Mouse (Mus musculus): ENCODE results near the gene Tnfrsf9.

Gene Tnfrsf9

DNA sequence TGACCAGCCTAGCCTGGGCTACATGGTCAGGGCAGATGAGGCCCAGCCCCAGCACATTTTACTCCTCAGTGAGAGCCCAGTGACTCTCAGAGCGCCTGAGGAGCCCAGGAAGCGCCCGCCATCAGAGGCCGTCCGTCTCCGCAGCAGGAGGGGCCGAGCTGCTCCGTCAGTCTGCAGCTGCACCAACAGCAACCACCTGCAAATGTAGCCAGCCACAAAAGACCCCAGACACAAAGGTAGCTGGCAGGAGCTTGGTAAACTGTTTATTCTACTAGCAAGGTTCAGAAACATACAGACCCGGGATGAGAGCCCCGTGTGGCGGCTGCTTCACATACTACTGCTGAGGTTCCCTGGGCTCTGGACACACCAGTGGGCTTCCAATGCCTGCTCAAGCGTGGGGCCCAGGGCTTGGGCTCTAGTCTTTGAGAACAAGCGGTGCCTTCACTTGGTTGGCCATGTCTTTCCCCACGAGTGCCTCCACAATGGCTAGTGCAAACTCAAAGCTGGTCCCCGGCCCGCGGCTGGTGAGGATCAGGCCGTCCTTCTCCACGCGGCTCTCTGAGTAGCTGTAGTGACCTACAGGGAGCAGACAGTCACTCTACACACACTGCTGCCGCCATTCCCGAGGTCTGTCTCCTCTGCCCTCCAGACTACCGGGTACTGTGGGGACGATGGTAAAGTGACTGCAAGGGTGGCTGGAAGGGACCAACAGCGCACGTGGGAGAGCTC, 17.3 kb upstream of the Tnfrsf9 start:
- no peak for DNase-seq

- peak; percentile 74 for DNase-seq
Measured at GRCm38 (mm10) chr4:150898716-150899365, 15.5 kb upstream of the Tnfrsf9 start.

- peak; percentile 49 for DNase-seq
Measured at GRCm38 (mm10) chr4:150900486-150900885, 13.9 kb upstream of the Tnfrsf9 start.

DNA sequence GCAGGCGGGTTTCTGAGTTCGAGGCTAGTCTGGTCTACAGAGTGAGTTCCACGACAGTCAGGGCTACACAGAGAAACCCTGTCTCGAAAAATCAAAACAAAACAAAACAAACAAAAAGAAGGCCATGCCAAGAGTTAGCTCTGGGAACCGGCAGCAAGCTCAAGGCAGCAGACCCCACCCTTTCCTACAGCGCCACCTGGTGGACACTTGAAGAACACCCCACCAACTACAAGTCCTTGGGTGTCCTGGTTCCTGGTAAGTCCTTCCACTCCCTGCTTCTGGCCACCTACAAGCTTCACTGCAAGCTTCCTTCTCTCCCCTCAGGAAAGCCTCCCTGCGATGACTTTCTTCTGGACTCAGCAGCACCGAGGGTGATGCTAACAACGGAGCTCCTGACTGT, 12.7 kb upstream of the Tnfrsf9 start:
- peak; percentile 81 for DNase-seq

GRCm38 (mm10) chr4:150902062-150902461, 12.3 kb upstream of the Tnfrsf9 start:
- DNase-seq: peak; percentile 70

DNA sequence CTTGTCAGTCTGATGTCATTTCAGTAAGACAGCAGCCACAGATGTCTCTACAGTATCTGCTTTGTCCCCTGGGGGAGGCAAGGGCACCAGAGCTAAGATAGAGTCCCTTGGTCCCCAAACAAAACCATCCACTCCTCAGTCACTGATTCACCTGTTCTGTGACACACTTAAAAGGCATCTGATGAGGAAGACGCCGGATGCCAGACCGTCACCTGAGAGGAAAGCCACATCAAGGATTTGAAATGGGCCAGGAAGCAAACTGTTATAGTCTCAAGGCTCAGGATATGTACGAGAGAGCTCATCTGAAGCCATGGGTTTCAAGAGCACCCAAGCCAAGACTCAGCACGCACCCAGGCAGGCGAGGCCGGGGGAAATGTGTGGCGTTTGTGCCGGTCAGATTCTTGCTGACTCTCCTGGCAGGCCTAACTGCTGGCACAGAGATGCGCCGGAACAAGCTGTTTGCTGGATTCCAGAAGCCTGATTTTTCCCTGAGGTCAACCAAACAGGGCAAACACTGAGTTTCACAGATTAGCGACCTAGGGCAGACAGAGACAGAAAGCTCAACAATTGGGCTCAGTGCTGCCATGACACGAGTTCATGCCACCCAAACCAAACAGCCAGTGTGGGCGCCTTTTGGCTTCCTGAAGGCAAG, 11.1 kb upstream of the Tnfrsf9 start:
- peak; percentile 72 for DNase-seq

DNA sequence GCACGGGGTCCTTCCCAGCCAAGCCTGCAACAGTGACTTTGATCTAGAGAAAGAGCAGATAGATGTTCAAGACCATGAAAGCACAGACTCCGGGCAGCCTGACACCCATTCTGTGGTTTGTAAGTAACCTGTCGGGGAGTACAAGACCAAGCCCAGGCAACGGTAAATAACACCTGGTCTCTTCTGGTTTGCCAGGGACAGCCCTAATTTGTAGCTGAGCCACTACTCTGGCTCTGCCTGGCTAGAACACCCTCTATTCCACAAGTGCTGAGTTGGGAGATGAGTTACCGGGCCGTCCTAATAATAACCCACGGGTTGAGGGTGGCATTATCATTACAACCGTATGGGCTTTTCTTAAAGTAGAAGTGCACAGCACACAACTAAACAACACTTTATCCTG, 7.3 kb upstream of the Tnfrsf9 start:
- peak; percentile 12 for DNase-seq

- peak; percentile 18 for DNase-seq
Measured at GRCm38 (mm10) chr4:150908512-150908911, 5.8 kb upstream of the Tnfrsf9 start.

- peak; percentile 96 for DNase-seq
Measured at GRCm38 (mm10) chr4:150909451-150910156, 4.8 kb upstream of the Tnfrsf9 start.

GRCm38 (mm10) chr4:150910164-150910951, 4.0 kb upstream of the Tnfrsf9 start:
- DNase-seq: no peak

- DNase-seq: no peak
Measured at GRCm38 (mm10) chr4:150913743-150914142, 619 bp upstream of the Tnfrsf9 start.

DNA sequence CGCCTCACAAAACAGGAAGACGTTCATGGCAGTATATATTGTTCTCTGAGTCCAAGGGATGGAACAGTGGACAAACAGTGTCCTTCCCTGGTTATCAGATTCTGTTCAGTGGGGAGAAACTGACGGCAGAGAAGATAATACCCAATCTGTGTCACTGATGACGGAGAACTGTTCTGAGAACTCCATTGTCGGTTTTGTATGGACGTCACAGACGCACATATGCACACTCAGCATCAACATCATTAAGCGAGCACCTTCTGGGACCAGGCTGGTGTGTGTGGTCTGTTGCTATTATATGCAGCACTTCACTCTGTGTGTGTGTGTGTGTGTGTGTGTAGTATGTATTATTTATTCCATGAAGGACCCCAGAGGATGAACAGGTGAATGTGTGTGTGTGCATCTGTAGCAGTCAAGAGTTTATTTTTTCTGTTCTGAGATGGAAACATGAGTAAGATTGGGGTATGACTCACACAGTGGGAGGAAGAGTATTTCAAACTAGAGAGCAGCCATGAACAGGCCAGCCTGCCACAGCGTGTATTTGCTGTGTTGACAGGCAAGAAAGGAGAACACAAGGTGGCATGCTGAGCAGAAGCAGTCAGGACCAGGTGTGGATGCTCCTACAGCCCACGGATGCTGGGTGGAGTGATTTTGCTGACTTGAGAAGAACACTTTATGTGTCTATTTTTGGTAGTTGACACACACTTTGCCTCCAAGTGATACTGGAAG, 982 bp downstream of the Tnfrsf9 start:
- DNase-seq: no peak

DNA sequence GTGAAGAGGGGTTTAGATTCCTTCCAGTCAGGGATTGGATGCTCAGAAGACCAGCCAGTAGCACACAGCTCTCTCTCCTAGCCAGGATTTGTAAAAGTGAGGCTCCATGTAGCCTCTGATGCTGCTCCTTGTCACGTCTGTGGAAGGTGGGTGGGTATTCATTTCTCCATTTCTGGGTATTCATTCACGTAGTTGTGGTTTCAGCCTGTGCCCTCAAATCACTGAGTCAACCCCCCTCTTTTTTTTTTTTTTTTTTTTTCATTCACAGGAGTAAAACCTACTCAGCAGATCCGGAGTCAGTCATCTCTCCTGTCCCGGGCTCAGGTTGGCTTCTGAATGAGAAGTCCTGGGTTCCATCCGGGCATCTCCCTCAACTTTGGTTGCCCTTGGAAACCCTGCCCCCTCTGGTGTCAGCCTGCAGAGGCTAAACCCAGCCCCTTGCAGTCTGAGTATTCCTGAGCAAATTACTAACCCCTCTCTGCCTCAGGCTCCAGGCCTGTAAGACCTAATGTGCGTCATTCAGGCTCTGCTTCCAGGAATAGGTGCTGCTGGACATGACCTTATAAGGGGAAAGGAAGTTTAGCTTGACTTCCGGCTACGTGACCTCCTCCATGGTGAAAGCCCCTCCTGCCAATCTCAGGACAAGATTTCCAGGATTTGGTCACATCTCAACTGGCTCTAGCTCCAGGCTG, 3.1 kb downstream of the Tnfrsf9 start:
- no peak for DNase-seq

DNA sequence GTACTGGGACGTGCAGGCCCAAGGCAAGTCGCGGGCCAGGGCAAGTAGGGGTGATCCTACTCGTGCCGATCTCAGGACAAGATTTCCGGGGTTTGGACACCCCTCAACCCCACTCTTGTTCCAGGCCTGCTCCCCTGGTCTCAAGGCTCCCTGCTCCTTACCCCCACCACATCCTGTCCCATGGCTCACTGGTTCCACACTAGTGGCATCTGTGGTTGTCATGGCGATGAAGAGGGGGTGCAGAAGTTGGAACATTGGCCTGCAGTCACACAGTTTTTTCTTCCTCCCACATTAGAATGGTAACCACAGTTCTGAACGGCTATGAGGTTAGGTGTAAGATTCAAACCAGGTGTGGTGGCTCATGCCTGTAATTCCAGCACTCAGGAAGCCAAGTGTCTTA, 6.8 kb downstream of the Tnfrsf9 start:
- DNase-seq: no peak

DNA sequence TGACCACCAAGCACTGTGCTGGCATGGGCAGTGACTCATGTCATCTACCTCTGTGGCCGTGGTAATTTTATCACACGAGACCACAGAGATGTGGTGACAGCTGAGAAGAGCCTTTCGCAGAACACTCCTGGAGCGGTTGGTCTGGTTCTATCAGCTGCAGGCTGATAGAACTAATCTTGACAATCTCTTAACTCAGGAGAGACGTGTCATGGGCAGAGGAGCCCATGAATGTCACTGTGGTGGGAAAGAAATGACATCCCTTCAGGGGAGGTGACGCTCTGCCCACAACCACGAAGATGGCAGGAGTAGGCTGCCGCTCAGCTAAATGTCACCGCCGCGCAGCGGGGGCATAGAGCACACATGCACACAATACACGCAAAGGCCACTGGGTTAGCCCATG, 9.9 kb downstream of the Tnfrsf9 start:
- DNase-seq: no peak

- no peak for DNase-seq
Measured at GRCm38 (mm10) chr4:150924936-150925335, 10.6 kb downstream of the Tnfrsf9 start.

- DNase-seq: no peak
Measured at GRCm38 (mm10) chr4:150925923-150926322, 11.6 kb downstream of the Tnfrsf9 start.

DNA sequence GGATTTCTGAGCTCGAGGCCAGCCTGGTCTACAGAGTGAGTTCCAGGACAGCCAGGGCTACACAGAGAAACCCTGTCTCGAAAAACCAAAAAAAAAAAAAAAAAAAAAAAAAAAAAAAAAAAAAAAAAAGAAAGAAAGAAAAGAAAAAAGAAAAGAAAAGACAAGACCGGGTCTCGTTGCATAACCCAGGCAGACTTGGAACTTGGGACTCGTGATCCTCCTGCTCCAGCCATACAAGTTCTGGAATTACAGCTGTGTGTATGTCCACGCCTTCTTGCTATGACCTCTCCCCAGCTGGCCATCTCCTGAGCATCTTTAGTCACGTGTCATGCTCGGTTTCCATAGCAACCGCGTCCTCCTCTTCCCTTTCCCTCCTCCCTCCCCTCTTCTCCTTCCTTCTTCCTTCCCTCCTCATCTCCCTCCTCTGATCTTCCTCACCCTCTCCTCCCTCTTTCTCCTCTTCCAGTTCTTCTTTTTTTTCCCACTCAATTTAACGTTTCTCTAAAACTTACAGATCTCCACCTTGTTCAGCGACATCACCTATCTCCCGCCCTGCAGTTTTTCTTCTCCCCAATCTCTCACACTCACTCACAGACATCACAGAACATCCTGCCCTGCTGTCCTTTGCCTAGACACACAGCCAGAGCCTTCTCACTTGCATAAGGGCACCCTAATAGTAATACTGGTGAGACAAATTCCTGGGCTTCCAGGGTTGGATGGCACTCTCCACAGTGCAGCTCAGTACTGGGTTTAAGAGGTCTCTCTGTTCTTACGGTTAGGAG, 12.8 kb downstream of the Tnfrsf9 start:
- no peak for DNase-seq

DNA sequence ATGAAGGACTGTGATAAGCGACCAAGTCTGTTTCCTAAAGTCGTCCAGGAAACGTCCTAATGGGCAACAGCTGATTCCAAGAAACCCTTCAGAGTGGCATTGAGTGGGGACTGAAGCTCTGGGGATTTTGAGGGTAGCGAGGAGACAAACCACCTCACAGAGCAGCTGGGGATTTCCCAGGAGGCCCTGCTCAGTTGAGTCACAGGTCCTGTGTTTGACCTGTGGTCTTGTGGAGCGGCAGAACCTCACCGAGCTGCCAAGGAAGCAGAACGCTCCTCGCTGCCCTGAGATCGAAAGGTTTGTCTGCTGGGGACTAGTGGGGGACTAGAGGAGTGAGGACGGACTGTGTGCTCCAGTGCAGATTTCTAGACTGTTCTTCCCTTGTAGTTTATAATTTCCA, 13.4 kb downstream of the Tnfrsf9 start:
- no peak for DNase-seq

GRCm38 (mm10) chr4:150933503-150933902, 19.1 kb downstream of the Tnfrsf9 start:
- DNase-seq: no peak

Measured in kidney, adult 18-20 months (tissue).